Mouse (Mus musculus): Measurements from ENCODE around the gene Gm17577. TPM values are rescaled to one million over a fixed set of nuclear protein-coding genes. Genes with fewer than 3 reads are reported as not detected.
"Not testable (repeated sequence)": the region's sequence is repeated elsewhere in the genome, so short reads cannot be mapped to it uniquely, and the experiment has no call there.

Gm17577 gene
- polyA plus RNA-seq (2015; fragmentation: Nextera tagmentation; extraction: Ambion mirVana): not detected in 2 replicates

GRCm38 (mm10) chrX:123246807-123247206 lies at the start of gene Gm17577:
Gm17577 (minus strand) TSS chrX:123246907.
- not testable (repeated sequence) for H3K4me3 ChIP-seq (ENCODE audit: low read depth, low read length); ATAC-seq (ENCODE audit: low FRiP score, low TSS enrichment); H3K27ac ChIP-seq (replicated peaks); H3K9ac ChIP-seq (ENCODE audit: low read length); H3K4me2 ChIP-seq (replicated peaks; ENCODE audit: low read depth); H3K27me3 ChIP-seq (ENCODE audit: control insufficient read depth, insufficient read depth, low read length); DNase-seq (ENCODE audit: low spot score); H3K9me3 ChIP-seq (ENCODE audit: control insufficient read depth, low read length); H3K4me1 ChIP-seq (replicated peaks; ENCODE audit: control insufficient read depth, insufficient read depth); H3K36me3 ChIP-seq (ENCODE audit: control insufficient read depth, insufficient read depth, low read length)
- WGBS: no CpG with 5 or more reads among the region's 3 CpGs

GRCm38 (mm10) chrX:123222381-123222780 lies 24.3 kb downstream of the Gm17577 start, which contains the start of gene Srsx:
Srsx (minus strand) TSS chrX:123222481.
- H3K9ac ChIP-seq (ENCODE audit: low read length); H3K27me3 ChIP-seq (ENCODE audit: control insufficient read depth, insufficient read depth, low read length); ATAC-seq (ENCODE audit: low FRiP score, low TSS enrichment); H3K9me3 ChIP-seq (ENCODE audit: control insufficient read depth, low read length); H3K4me1 ChIP-seq (replicated peaks; ENCODE audit: control insufficient read depth, insufficient read depth); H3K36me3 ChIP-seq (ENCODE audit: control insufficient read depth, insufficient read depth, low read length); DNase-seq (ENCODE audit: low spot score); H3K4me2 ChIP-seq (replicated peaks; ENCODE audit: low read depth); H3K4me3 ChIP-seq (ENCODE audit: low read depth, low read length); H3K27ac ChIP-seq (replicated peaks): not testable (repeated sequence)
- no CpG with 5 or more reads among the region's 1 CpGs for WGBS

Other genes with a start within 250 kb of the Gm17577 start
- gene Gm17521, start 217.2 kb downstream of the Gm17577 start, polyA plus RNA-seq (2015; fragmentation: Nextera tagmentation; extraction: Ambion mirVana): not detected in 2 replicates
- gene Cldn34c1, start 143.4 kb downstream of the Gm17577 start, polyA plus RNA-seq (2015; fragmentation: Nextera tagmentation; extraction: Ambion mirVana): 4.8 and 5.5 TPM in 2 replicates
- not detected in 2 replicates for gene Srsx, start 24.4 kb downstream of the Gm17577 start, polyA plus RNA-seq (2015; fragmentation: Nextera tagmentation; extraction: Ambion mirVana)

Measured in stomach, postnatal 0 days (tissue).